Mouse (Mus musculus) stomach, postnatal 0 days (tissue): ENCODE measurements at regions not wholly inside any gene's neighbourhood (a gene's known extent, or its start where the extent isn't known, plus 50 kb on each side); places are given as distances from the start of the nearest gene placed in this dataset.
"Not testable (repeated sequence)": the region's sequence is repeated elsewhere in the genome, so short reads cannot be mapped to it uniquely, and the experiment has no call there.

Experiments used
- CTCF ChIP-seq: IDR thresholded peaks from 2 replicates; pipeline ENCODE4 v1.5.1; 2016; ENCODE audit warnings: antibody characterized with exemption, low read depth, mild to moderate bottlenecking, moderate library complexity
- EP300 ChIP-seq: optimal IDR thresholded peaks from 2 replicates; pipeline ENCODE3; 2016; ENCODE audit warnings: antibody characterized with exemption

GRCm38 (mm10) chr14:53723611-53724010, 530.3 kb downstream of the Dad1 start:
- TF ChIP-seq EP300, CTCF: not testable (repeated sequence)
